Mouse (Mus musculus) brain, embryonic 14.5 days (tissue): ENCODE measurements at regions not wholly inside any gene's neighbourhood (a gene's known extent, or its start where the extent isn't known, plus 50 kb on each side); places are given as distances from the start of the nearest gene placed in this dataset.

Source experiments
- CTCF ChIP-seq: fragments of 200-500 bp; IDR thresholded peaks from 2 replicates; pipeline ENCODE4 v1.5.1; 2012; ENCODE audit warnings: inconsistent platforms, mild to moderate bottlenecking, moderate library complexity, borderline replicate concordance; ENCODE audit not compliant: insufficient read depth, insufficient read length; ENCODE audit errors: extremely low read depth
- POLR2A ChIP-seq: fragments of 200-500 bp; IDR thresholded peaks from 2 replicates; pipeline ENCODE4 v1.6.1; 2012; ENCODE audit warnings: mild to moderate bottlenecking, inconsistent platforms, borderline replicate concordance; ENCODE audit not compliant: poor library complexity, insufficient read depth, insufficient read length, severe bottlenecking; ENCODE audit errors: extremely low read depth

- no peak for TF ChIP-seq CTCF
- TF ChIP-seq POLR2A = no peak
Observed at GRCm38 (mm10) chr3:43426672-43427071, 1684.3 kb downstream of the D3Ertd751e start.
